Mouse (Mus musculus) ES-Bruce4 (cell line): Measurements from ENCODE around the gene Clba1.

Experiments used
- CTCF ChIP-seq: IDR thresholded peaks from one replicate; pipeline ENCODE4 v1.8.1; 2011; ENCODE audit warnings: low read depth, low read length
- POLR2A ChIP-seq: IDR thresholded peaks from one replicate; pipeline ENCODE4 v1.8.1; 2011; ENCODE audit warnings: low read length; ENCODE audit not compliant: insufficient read depth

- TF ChIP-seq CTCF (no peak), POLR2A (no peak)
Observed at GRCm38 (mm10) chr12:112798716-112799115, 10.0 kb upstream of the Clba1 start.
